Mouse (Mus musculus): ENCODE results near the gene Prkcg.

Prkcg gene

GRCm38 (mm10) chr7:3288976-3289970 is at the start of gene Prkcg, which contains the start of gene Myadm:
TSS of gene Prkcg (plus strand) at chr7:3289179.
TSS of gene Myadm (plus strand) at chr7:3289080.
- DNase-seq (ENCODE audit: inconsistent age in 2 of 2, low spot score in 1 of 2), result peak; percentile 89 to 95

GRCm38 (mm10) chr7:3239193-3239592 is 49.8 kb upstream of the Prkcg start:
- DNase-seq (ENCODE audit: inconsistent age in 2 of 2, low spot score in 1 of 2), result no peak

GRCm38 (mm10) chr7:3260701-3261100 is 28.3 kb upstream of the Prkcg start:
- no peak for DNase-seq (ENCODE audit: inconsistent age in 2 of 2, low spot score in 1 of 2)

DNA sequence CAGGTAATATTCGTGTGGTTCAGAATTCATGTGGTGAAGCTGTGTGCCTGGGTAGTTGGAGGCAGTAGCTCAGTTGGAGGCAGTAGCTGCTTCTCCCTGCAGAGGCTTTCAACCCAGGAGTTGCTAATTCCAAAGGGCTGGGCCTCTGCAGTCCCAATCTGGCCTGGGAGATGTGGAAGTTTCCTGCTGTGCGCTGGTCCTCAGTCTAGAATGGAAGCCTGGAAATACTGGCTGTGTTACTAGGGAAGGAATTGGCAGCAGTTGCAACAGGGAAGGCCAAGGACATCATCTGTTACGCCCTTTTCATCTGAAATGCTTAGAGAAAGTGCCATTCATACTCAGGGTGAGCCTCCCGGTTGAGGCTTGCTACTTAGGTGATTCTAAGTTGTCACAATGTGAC is 27.5 kb upstream of the Prkcg start:
- peak; percentile 55 to 84 for DNase-seq (ENCODE audit: inconsistent age in 2 of 2, low spot score in 1 of 2)

- peak; percentile 33 to 76 for DNase-seq (ENCODE audit: inconsistent age in 2 of 2, low spot score in 1 of 2)
Observed at GRCm38 (mm10) chr7:3262789-3263188, 26.2 kb upstream of the Prkcg start.

DNA sequence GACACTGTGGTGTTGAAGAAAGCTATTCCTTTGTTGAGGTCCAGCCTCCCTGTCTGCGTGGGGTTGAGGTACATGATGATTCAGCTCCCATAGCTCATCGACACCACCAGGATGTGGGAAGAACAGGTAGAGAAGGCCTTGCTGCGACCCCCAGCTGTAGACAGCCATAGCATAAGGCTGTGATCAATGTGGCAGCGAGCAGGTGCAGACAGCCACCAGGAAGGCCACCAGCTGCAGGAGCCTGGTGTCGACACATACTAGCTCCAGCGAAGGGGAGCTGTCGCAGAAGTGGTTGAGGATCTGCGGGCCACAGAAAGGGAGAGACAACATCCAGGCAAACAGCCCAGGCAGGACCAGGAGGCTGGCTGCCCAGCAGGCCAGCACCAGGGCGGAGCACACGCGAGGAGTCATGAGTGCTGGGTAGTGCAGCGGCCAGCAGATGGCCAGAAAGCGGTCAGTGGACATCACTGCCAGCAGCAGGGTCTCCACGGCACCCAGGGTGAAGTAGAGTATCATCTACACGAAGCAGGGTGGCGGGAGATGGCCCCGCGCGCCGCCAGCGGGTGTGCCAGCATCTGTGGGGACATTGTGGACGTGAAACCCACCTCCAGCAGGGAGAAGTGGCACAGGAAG is 24.5 kb upstream of the Prkcg start:
- DNase-seq (ENCODE audit: inconsistent age in 2 of 2, low spot score in 1 of 2), result peak in 1 of 2 experiments; percentile 29

- DNase-seq (ENCODE audit: inconsistent age in 2 of 2, low spot score in 1 of 2), result peak in 1 of 2 experiments; percentile 33
Observed at GRCm38 (mm10) chr7:3265311-3265710, 23.7 kb upstream of the Prkcg start.

DNA sequence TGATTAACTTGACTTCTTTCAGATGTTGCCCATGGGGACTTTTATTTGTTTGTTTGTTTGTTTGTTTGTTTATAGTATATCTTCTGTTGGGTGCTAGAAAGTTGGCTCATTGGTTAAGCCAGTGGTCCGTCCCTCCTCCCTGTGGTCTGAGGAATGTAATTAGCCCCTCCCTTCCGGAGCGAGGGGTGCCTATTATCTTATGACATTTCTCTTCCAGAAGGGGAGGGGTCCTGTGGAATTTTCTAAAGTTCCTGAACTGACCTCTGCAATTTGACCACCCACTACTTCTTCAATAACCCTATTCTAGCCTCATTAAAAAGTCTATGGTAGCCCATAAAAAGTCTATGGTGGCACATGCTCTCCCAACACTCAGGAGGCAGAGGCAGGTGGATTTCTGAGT is 21.7 kb upstream of the Prkcg start:
- no peak for DNase-seq (ENCODE audit: inconsistent age in 2 of 2, low spot score in 1 of 2)

GRCm38 (mm10) chr7:3267888-3268287 is 21.1 kb upstream of the Prkcg start:
- no peak for DNase-seq (ENCODE audit: inconsistent age in 2 of 2, low spot score in 1 of 2)

DNA sequence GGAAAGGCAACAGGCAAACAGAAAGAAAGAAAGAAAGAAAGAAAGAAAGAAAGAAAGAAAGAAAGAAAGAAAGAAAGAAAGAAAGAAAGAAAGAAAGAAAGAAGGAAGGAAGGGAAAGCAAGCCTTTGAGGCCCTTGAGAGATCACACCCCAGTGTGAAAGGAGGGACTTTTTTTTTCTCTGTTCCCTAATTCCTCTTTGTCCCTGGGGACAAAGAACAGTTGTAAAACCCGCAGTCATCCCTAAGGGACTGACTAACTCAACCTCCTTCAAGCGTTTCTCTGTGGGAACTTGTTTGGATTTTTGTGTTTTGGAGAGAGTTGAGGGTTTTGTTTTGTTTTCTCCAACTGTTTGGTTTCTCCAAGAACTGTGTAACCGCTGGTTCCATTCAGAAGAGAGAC is 20.7 kb upstream of the Prkcg start:
- no peak for DNase-seq (ENCODE audit: inconsistent age in 2 of 2, low spot score in 1 of 2)

GRCm38 (mm10) chr7:3272206-3272605 is 16.8 kb upstream of the Prkcg start:
- DNase-seq (ENCODE audit: inconsistent age in 2 of 2, low spot score in 1 of 2), result no peak

DNA sequence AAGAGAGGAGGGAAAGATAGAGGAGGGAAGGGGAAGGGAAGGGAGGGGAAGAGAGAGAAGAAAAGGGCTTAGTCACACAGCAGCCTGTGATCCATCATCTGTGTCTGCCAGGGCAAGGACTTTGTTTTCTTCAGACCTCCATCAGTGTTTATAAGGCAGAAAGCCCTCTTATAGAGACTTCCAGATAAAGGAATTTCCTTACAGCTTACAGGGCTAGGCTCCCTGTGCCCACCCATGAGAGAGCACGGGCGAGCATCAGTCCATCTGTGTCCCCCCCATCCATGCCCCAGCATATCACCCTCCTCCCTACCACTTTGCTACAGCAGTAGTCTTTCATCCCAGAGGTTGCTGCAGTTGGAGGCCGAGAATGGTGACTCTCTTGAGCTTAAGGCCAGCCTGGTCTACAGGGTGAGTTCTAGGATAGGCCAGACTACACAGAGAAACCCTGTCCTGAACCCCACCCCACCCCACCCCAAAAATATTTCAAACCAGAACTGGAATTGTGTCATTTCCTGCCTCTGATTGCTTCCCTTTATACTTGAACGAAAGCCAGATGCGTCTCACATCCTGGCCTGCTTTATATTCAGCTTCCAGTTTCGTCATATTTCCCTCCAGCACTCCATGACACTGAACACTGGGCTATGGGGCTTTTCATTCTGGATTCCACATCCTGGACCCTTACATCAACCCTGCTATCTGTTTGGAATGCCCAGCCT is 13.4 kb upstream of the Prkcg start:
- DNase-seq (ENCODE audit: inconsistent age in 2 of 2, low spot score in 1 of 2), result peak in 1 of 2 experiments; percentile 78

- DNase-seq (ENCODE audit: inconsistent age in 2 of 2, low spot score in 1 of 2), result peak in 1 of 2 experiments; percentile 56
Observed at GRCm38 (mm10) chr7:3276781-3277180, 12.2 kb upstream of the Prkcg start.

GRCm38 (mm10) chr7:3280080-3280653 is 8.8 kb upstream of the Prkcg start:
- DNase-seq (ENCODE audit: inconsistent age in 2 of 2, low spot score in 1 of 2), result no peak

DNA sequence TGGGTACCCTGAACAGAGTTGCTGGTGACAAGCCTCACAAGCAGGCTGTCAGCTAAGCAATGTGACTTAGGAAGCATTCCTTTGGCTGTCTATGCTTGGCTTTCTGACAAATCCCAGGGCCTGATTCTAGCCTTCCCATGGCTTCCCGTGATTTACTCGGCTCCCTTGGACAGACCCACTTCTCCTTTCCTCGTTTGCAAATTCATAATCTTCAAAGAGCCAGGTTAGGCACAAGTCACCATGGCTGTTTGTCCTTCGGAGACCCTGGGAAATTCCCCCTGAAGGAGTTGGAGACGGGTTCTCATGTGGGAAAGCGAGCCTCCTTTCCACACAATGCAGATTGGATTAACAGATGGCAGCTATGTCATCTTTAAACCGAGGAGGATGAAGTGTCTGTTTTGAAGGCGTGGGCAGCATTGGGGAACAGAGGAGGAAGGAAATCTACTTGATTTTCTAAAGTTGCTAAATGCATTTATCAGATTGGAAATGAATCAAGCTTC is 8.3 kb upstream of the Prkcg start:
- DNase-seq (ENCODE audit: inconsistent age in 2 of 2, low spot score in 1 of 2), result no peak

DNA sequence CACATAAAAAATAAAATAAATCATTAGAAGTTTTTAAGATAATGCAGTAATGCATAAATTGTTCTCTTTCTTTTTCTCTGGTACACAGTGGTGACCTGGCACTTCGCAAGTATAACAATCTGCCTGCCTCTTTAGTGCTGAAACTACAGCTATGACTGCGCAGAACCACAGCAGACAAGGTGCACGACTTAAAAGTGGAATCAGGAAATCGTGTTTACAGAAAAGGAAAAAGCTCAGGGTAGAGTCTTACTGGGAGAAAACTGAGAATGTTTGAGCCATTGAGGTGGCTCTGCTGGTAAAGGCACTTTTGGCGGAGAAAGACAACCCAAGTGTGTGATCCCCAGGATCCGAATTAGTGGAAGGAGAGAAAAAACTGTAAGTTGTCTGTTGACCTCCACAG is 7.2 kb upstream of the Prkcg start:
- DNase-seq (ENCODE audit: inconsistent age in 2 of 2, low spot score in 1 of 2), result no peak

GRCm38 (mm10) chr7:3283081-3283875 is 5.7 kb upstream of the Prkcg start:
- no peak for DNase-seq (ENCODE audit: inconsistent age in 2 of 2, low spot score in 1 of 2)

DNA sequence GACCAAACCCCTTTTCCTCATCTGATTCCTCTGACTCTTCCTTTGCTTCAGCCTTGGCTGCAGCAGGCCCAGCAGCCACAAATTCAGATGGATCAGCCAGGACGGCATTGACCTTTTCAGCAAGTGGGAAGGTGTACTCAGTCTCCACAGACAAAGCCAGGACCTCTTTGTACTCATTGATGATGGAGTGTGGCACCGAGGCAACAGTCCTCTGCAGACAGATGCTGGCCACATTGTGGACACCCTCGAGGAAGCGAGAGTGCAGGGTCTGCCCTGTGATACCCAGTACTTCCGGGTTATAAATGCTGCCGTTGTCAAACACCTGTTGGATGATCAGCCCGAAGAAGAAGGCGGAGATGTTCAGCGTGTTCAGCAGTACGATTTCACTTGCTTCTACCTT is 4.4 kb upstream of the Prkcg start:
- peak; percentile 67 to 75 for DNase-seq (ENCODE audit: inconsistent age in 2 of 2, low spot score in 1 of 2)

- DNase-seq (ENCODE audit: inconsistent age in 2 of 2, low spot score in 1 of 2), result no peak
Observed at GRCm38 (mm10) chr7:3286036-3286435, 2.9 kb upstream of the Prkcg start.

DNA sequence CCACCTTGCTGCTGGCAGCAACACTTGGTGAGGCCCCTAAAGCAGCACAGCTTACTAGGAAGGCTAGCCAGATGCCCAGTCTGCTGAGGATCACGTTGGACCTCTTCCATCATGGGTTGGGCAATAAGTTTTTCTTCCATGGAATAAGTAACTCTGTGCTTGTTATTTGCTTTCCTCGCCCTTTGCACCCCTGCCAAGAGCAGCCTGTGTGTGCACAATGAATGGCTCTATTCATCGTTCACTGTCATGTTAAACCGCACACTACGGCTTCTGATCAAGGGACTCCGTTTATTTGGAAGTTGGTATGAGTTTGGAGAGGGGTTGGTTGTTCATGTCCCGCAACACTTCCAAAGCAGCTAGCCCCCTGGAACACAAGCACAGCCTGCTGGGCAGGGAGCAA is 1.8 kb upstream of the Prkcg start:
- peak in 1 of 2 experiments; percentile 55 for DNase-seq (ENCODE audit: inconsistent age in 2 of 2, low spot score in 1 of 2)

Data from adrenal gland, adult (tissue).